Mouse (Mus musculus): ENCODE data around the gene Batf.

- TF ChIP-seq CTCF (conservative IDR thresholded peaks at IDR 0.05; ENCODE audit: low read length) (no peak), NANOG (IDR thresholded peaks at IDR 0.05; ENCODE audit: borderline replicate concordance, low read length) (no peak), POU5F1 (IDR thresholded peaks at IDR 0.05; ENCODE audit: borderline replicate concordance, low read length) (no peak)
These were observed 10.0 kb downstream of the Batf start for GRCm38 (mm10) chr12:85696436-85696835.

Data from E14TG2a.4 (cell line).